Mouse (Mus musculus) T-cell, adult 2 months (primary cell): Measurements from ENCODE around the gene Golph3l.

ENCODE experiments used
- DNase-seq: peaks from one replicate; pipeline ENCODE4 v3.0.0; 2022; ENCODE audit warnings: low spot score

Gene Golph3l

DNA sequence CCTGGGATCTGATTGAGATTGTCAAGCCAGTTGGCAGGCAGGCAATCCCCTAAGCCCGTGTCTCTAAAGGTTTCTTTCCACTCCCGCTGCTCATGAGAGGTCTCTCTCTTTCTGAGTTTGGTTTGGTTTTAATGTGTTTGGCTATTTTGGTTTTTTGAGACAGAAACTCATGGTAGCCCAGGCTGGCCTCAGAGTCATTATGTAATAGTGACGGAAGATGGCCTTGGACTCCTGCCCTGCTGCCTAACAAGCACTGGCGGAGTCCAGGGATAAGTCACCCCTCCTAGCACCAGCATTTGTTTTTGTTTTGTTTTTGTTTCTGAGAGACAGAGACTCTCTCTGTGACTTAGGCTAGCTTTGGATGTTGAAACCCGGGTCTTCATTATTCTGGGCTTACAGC lies 66.7 kb downstream of the Golph3l start:
- no peak for DNase-seq

DNA sequence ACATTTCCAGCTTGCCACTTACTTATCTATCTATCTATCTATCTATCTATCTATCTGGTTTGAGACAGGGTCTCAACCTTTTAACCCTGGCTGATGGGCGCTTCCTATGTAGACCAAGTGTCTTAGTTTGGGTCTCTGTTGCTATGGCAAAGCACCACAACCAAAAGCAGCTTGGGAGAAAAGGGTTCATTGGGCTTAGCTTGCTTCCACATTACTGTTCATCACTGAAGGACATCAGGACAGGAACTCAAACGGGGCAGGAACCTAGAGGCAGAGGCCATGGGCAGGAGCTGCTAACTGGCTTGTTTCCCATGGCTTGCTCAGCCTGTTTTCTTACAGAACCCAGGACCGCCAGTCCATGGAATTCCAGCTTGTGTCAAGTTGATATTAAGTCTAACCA lies 68.4 kb downstream of the Golph3l start:
- no peak for DNase-seq

DNA sequence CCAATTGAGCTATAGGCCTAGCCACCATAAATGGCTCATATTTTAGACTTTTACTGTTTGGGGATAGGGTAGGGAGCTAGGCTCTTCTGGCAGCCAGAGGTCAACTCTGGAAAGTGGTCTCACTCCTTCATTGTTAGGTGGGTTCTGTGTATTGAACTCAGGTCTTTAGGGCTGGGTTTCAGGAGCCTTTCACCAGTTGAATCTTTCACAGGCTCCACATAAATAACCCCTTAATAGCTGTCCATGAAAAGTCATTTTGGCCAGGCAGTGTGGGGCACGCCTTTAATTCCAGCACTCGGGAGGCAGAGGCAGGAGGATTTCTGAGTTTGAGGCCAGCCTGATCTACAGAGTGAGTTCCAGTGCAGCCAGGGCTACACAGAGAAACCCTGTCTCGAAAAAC lies 69.0 kb downstream of the Golph3l start:
- no peak for DNase-seq

DNA sequence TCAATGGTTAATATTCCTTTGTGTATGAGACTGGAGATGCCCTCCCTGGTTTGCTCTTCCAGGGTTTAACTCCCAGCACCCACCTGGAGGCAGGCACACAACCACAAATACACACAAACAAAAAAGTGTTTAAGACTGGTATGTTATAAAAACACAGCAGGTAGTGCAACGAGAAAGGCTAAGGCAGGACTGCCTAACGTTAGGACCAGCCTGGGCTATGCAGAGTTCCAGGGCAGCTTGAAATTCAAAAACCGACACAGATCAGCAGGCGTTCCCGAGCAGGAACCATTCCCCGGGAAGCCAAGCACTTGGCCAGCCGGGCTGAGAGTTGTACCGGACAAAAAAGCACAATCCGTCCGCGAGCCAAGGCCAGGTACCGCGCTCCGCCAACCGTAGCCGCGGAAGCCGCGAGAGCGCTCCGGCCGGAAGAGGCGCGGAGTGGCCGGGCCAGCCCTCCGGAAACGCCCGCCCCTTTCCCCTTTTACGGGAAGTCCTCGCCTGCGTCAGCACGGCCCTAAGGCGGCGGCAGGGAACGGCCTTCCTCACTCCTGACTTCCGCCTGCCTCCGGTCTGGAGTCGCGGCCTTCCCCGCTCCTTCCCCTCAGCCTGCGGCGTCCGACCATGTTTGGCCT lies 69.6 kb downstream of the Golph3l start, which contains the start of gene Mcl1:
Mcl1 (plus strand) TSS at position 553 of the 632 bp plus-strand sequence.
- DNase-seq: peak; percentile 88

DNA sequence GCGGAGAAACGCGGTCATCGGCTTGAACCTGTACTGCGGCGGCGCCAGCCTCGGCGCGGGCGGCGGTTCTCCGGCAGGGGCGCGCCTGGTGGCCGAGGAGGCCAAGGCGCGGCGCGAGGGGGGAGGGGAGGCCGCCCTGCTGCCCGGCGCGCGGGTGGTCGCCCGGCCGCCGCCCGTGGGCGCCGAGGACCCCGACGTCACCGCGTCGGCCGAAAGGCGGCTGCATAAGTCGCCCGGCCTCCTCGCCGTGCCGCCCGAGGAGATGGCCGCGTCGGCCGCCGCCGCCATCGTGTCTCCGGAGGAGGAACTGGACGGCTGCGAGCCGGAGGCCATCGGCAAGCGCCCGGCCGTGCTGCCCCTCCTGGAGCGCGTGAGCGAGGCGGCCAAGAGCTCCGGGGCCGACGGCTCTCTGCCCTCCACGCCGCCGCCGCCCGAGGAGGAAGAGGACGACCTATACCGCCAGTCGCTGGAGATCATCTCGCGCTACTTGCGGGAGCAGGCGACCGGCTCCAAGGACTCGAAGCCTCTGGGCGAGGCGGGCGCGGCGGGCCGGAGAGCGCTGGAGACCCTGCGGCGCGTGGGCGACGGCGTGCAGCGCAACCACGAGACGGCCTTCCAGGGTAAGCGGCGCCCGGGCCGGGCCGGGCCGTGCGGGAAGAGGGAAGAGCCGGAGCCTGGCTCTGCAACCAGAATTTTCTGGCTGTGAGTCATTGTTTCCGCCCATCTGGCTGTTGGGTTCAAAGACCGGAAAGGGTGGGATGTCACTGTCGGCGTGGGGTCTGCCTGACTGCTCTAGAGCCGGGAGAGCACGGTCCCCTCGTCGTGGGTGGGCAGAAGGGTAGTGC lies 70.4 kb downstream of the Golph3l start:
- peak; percentile 79 for DNase-seq

DNA sequence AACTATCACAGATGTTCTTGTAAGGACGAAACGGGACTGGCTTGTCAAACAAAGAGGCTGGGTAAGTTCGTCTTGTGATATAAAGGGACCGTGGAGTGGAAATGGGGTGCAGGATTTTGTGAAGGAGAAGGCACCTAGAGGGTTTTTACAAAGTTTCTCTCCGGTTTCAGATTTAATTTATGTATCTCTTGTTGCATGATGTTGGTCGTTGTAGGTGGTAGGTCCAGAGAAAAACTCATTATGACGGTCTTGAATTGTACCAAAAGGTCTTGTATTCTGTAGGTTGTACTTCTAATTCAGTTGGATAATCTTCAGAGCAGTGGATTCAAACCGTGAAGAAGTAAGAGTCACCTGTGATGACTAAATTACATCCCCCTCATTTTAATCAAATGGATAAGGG lies 71.2 kb downstream of the Golph3l start:
- no peak for DNase-seq

DNA sequence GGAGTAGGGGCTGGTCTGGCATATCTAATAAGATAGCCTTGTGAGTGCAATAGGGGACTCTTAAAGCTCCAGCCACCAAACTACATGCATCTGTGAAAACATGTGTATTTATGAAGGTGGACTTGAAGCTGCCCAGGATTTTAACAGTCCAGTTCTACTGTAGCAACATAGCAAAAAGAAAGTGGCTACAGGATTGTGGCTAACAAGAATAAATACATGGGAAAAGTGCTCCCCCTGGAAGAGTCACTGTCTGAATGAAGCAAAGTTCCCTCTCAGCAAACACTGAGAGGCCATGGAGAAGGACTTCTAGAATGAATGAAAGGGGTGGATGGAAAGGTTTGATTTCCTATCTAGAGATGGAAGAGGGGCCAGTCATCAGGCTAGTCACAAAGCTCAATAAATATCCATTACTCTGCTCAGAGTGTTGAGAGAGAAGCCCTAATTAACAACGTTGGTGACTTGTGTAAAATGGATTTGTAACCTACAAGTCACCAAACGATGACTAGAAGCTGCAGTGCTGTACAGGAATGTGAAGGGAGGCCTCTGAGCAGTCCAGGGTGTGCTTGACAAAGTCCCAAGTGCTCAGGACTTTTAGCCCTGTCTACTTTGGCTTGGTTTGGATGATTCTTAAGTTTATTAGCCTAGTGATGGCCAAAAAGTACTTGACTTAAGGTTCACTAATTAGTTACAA lies 72.2 kb downstream of the Golph3l start:
- DNase-seq: no peak

DNA sequence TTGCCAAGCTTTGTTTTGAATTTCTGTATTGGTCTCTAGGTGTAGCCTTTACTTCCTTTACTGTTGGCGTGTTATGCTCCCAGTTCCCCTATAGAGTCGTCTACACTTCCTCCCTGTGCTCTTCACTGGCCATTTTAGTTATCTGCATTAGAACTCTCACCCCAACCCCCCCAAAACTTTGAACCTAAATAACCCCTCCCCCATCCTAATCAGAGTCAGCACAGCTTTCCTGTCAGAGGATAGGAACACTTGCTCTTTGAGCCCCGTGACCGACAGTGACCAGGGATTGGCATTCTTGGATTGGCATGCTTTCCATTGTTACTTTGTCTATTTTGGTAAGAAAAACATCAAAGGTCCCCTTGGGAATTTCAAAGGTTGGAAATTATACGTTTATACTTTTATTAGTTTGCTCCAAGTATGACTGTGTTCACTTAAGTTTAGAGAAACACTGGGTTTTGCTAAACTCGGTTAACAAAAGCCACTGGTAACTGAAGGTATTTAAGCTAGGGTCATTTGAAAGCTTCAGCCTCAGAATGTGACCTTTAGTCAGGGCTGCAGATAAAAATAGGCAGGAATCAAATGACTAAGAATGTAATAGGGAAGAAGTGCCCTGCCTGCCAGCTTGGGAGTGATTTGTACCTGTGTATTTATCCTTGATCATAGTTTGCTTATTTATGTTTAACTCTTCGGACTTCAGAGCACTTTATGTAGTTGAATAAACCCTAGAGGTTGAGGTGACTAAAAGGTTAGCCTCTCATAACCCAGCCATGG lies 73.4 kb downstream of the Golph3l start:
- DNase-seq: no peak

DNA sequence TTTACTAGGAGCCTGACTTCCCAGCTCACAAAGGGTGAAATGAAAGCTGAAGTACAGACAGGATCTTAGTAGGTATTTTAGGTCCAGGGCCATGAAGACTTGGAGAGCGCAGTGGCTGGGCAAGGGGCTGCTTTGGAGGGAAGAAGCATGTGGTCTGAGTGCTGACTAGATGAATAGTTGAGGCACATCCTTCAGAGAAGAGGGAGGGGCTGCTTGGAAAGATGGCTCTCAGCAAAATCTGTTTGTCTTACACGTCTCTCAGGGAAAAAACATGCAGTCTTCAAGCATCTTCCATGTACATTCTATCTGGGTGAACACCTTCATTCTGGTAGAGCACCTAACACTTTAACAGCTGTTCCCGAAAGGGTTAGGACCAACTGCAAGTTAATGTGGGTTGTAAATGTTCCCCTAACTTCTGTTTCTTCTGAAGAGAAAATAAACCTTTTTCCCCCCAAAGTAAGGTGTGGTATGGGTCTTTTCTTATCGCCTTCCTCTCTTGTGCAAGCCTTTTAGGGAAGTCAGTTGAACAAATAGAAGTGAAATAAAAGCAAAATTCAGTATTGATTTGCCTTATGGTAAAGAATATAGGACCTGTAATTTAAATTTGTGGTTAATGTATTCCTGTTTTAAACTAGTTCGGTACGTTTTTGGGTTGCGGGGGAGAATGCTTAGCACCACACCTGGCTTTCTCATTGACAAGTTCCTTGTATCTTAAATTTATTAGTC lies 74.2 kb downstream of the Golph3l start:
- DNase-seq: no peak

DNA sequence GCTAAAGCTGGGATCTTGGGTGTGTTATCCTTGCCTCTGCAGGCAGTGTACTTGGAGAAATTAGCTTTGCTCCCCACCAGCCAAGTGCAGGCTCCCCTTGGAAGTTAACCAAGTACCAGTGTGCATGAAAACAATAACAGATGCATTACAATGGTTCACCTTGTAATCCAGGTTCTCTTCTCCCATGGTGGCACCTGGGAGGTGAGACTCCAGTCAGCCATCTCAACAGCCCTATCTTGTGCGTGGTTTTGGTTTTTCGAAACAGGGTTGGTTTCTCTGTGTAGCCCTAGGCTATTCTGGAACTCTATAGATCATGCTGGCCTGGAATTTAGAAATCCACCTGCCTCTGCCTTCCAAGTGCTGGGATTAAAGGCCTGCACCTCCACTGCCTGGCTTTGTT lies 74.8 kb downstream of the Golph3l start:
- no peak for DNase-seq

DNA sequence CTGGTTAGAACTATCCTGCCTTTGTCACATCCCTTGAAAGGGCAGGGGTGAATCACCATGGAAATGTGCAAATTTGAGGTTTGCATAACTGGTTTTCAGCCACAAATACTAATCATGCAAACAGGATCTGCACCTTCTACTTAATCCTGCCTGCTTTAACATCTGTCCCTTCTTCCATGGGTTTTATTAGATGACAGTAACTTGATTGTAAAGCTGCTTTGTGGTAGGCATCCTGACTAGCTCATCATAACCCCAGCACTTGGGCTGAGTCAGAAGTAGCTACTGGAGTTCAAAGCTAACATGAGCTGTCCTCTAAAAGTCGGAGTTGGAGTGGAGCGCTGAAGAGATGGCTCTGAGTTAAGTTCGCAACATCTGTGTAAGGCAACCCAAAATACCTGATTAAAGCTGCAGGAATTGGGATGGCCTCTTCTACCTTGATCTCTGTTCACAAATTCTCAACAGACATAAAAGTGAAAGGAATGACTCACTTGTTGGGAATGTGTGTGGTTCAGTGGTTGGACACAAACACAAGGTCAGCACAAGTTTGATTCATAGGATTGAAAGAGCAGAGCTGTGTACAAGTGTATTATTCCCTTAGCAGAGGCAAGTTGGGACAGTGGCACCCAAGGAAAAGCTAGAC lies 75.4 kb downstream of the Golph3l start:
- no peak for DNase-seq

DNA sequence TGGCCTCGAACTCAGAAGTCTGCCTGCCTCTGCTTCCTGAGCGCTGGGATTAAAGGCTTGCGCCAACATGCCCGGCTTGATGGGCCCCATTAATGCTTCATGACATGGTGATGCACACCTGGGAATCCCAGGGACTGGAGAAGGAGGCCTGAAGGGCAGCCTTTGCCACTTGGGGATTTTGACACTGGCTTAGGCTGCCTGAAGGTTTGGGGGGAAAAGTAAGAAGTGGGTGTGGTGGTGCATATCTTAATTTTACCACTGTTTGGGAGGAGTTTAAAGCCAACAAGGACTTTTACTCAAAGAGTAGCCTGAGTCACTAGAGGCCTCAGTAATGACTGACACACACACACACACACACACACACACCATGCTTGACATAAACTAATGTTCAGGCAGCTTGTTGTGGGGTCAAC lies 76.2 kb downstream of the Golph3l start:
- no peak for DNase-seq

DNA sequence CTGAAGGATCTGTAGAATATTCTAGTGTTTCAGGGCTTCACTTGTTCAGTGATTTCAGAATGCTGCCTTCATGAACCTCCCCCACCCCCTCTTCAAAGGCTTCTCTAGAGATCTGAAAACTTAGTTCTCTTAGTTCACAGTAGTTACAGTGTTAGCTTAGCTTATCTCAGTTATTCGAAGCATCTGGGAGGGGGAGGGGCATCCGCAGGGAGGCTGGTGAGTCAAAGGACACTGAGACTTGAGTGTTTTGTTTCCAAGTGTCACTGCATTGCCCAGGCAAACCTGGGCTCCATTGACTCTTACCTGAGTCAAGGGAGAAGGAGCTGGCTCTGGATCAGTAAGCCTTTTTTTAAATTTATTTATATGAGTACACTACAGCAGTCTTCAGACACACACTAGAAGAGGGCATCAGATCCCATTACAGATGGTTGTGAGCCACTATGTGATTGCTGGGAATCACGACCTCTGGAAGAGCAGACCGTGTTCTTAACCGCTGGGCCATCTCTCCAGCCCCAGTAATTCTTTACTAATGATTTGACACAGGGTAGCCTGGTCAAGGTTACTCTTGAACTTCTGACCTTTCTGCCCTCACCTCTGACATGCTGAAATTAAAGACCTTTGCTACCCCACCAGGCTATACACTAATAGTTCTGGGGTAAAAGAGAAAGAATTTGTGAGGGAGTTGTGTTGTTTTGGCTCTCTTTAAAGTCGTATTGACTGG lies 77.5 kb downstream of the Golph3l start:
- peak; percentile 83 for DNase-seq

DNA sequence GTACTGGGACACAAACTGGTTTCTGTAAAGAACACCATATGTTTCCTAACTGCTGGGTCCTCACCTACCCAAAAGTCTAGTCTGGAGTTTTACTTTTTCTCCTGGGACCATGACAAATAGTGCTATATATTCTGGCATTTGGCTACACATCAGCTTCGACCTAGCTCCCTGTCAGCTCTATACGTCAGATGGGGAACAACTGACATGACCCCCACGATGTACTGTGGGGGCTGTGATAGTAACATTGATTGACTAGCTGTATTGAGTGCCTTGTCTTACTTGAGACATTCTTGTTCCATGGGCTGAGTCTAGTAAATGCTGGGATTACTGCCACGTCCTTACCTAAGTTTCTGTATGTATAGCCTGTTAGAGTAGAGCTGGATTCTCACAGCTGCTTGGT lies 78.8 kb downstream of the Golph3l start:
- DNase-seq: no peak

DNA sequence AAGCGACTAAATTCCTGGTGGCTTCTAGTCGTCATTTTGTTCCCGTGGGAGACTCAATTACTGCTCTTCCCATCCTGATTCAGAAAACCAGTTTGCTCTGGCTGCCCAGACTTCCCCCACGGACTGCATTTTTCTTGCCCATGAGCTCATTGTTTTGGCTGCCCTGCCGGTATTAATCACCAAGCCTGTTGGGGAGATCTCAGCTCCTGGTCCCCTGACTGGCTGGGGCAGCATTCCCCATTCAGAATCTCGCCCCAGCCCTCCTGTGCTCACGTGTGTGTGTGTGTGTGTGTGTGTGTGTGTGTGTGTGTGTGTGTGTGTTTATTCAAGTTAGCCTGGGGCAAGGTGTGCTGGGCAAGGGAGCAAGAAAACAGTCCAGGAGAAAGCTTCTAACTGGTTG lies 79.3 kb downstream of the Golph3l start:
- DNase-seq: no peak
